Mouse (Mus musculus) cerebellum, adult 2 months (tissue): ENCODE data around the gene Vmn1r188.

Experiments
- CTCF ChIP-seq: fragments of 200-500 bp; IDR thresholded peaks from 2 replicates; pipeline ENCODE4 v1.5.1; 2011; ENCODE audit warnings: low read depth, mild to moderate bottlenecking, control low read depth, low read length, moderate library complexity, borderline replicate concordance; ENCODE audit not compliant: insufficient read depth
- POLR2A ChIP-seq: fragments of 200-500 bp; IDR thresholded peaks from 2 replicates; pipeline ENCODE4 v1.6.1; 2011; ENCODE audit warnings: low read length, control low read depth, borderline replicate concordance; ENCODE audit not compliant: insufficient read depth

GRCm38 (mm10) chr13:22053754-22054153 lies 30.5 kb upstream of the Vmn1r188 start:
- no peak for TF ChIP-seq CTCF
- TF ChIP-seq POLR2A: no peak
